Mouse (Mus musculus): ENCODE data around the gene Dnmbp. TPM values are rescaled to one million over a fixed set of nuclear protein-coding genes. Genes with fewer than 3 reads are reported as not detected.
"Not testable (repeated sequence)": the region's sequence is repeated elsewhere in the genome, so short reads cannot be mapped to it uniquely, and the experiment has no call there.

The Dnmbp gene
- polyA plus RNA-seq, 1 experiment, result 12.7 TPM

GRCm38 (mm10) chr19:43961185-43961584 lies 21.2 kb upstream of the Dnmbp start:
- H3K4me1 ChIP-seq (replicated peaks; ENCODE audit: control insufficient read depth, insufficient read depth, low read length), result peaks cover 3% of the 10 kb centered on the region; the same call in 1 of the 2 replicates
- no peaks in the 10 kb centered on the region for H3K36me3 ChIP-seq (ENCODE audit: control insufficient read depth, insufficient read depth, low read length)
- no peak overlapping the region for H3K27ac ChIP-seq (ENCODE audit: control insufficient read depth, insufficient read depth, low read length)
- 95% methylated on average over 2 of the region's 2 CpGs for WGBS
- DNase-seq, result peak; percentile 21
- H3K27me3 ChIP-seq (ENCODE audit: control insufficient read depth, insufficient read depth, low read length), result no peaks in the 10 kb centered on the region
- TF ChIP-seq CTCF (IDR thresholded peaks at IDR 0.05; ENCODE audit: borderline replicate concordance, control insufficient read depth, extremely low read depth, insufficient read depth, low read length, poor library complexity) (no peak), POLR2A (IDR thresholded peaks at IDR 0.05; ENCODE audit: control insufficient read depth, extremely low read depth, insufficient read depth, low read length, poor library complexity) (no peak)
- H3K4me3 ChIP-seq (ENCODE audit: control insufficient read depth, insufficient read depth, low read length), result no peak overlapping the region

- H3K4me3 ChIP-seq (ENCODE audit: control insufficient read depth, insufficient read depth, low read length), result no peak overlapping the region
- TF ChIP-seq CTCF (IDR thresholded peaks at IDR 0.05; ENCODE audit: borderline replicate concordance, control insufficient read depth, extremely low read depth, insufficient read depth, low read length, poor library complexity), result no peak
- no peak for TF ChIP-seq POLR2A (IDR thresholded peaks at IDR 0.05; ENCODE audit: control insufficient read depth, extremely low read depth, insufficient read depth, low read length, poor library complexity)
- no peaks in the 10 kb centered on the region for H3K4me1 ChIP-seq (replicated peaks; ENCODE audit: control insufficient read depth, insufficient read depth, low read length)
- no peaks in the 10 kb centered on the region for H3K27me3 ChIP-seq (ENCODE audit: control insufficient read depth, insufficient read depth, low read length)
- H3K36me3 ChIP-seq (ENCODE audit: control insufficient read depth, insufficient read depth, low read length), result no peaks in the 10 kb centered on the region
- no peak overlapping the region for H3K27ac ChIP-seq (ENCODE audit: control insufficient read depth, insufficient read depth, low read length)
- WGBS, result 91% methylated on average over 11 of the region's 11 CpGs
- DNase-seq, result no peak
Measured at GRCm38 (mm10) chr19:43960014-43960413, 20.0 kb upstream of the Dnmbp start.

GRCm38 (mm10) chr19:43959162-43959561 lies 19.2 kb upstream of the Dnmbp start:
- Histone ChIP-seq H3K27ac (ENCODE audit: control insufficient read depth, insufficient read depth, low read length) (no peak overlapping the region), H3K4me1 (replicated peaks; ENCODE audit: control insufficient read depth, insufficient read depth, low read length) (no peaks in the 10 kb centered on the region), H3K27me3 (ENCODE audit: control insufficient read depth, insufficient read depth, low read length) (no peaks in the 10 kb centered on the region), H3K36me3 (ENCODE audit: control insufficient read depth, insufficient read depth, low read length) (no peaks in the 10 kb centered on the region), H3K4me3 (ENCODE audit: control insufficient read depth, insufficient read depth, low read length) (no peak overlapping the region)
- no peak for TF ChIP-seq POLR2A (IDR thresholded peaks at IDR 0.05; ENCODE audit: control insufficient read depth, extremely low read depth, insufficient read depth, low read length, poor library complexity)
- peak; percentile 83; the same call in 1 of the 2 replicates for TF ChIP-seq CTCF (IDR thresholded peaks at IDR 0.05; ENCODE audit: borderline replicate concordance, control insufficient read depth, extremely low read depth, insufficient read depth, low read length, poor library complexity)
- WGBS, result 23% methylated on average over 2 of the region's 2 CpGs
- DNase-seq, result peak; percentile 55

GRCm38 (mm10) chr19:43957881-43958280 lies 17.9 kb upstream of the Dnmbp start:
- no peak for DNase-seq
- H3K36me3 ChIP-seq (ENCODE audit: control insufficient read depth, insufficient read depth, low read length), result no peaks in the 10 kb centered on the region
- TF ChIP-seq POLR2A (IDR thresholded peaks at IDR 0.05; ENCODE audit: control insufficient read depth, extremely low read depth, insufficient read depth, low read length, poor library complexity), result no peak
- no peak for TF ChIP-seq CTCF (IDR thresholded peaks at IDR 0.05; ENCODE audit: borderline replicate concordance, control insufficient read depth, extremely low read depth, insufficient read depth, low read length, poor library complexity)
- no peak overlapping the region for H3K4me3 ChIP-seq (ENCODE audit: control insufficient read depth, insufficient read depth, low read length)
- no peaks in the 10 kb centered on the region for H3K27me3 ChIP-seq (ENCODE audit: control insufficient read depth, insufficient read depth, low read length)
- WGBS, result 94% methylated on average over 4 of the region's 4 CpGs
- no peak overlapping the region for H3K27ac ChIP-seq (ENCODE audit: control insufficient read depth, insufficient read depth, low read length)
- H3K4me1 ChIP-seq (replicated peaks; ENCODE audit: control insufficient read depth, insufficient read depth, low read length), result no peaks in the 10 kb centered on the region

GRCm38 (mm10) chr19:43957402-43957801 lies 17.4 kb upstream of the Dnmbp start:
- no peaks in the 10 kb centered on the region for H3K27me3 ChIP-seq (ENCODE audit: control insufficient read depth, insufficient read depth, low read length)
- DNase-seq, result no peak
- no peaks in the 10 kb centered on the region for H3K4me1 ChIP-seq (replicated peaks; ENCODE audit: control insufficient read depth, insufficient read depth, low read length)
- no peak overlapping the region for H3K4me3 ChIP-seq (ENCODE audit: control insufficient read depth, insufficient read depth, low read length)
- no peaks in the 10 kb centered on the region for H3K36me3 ChIP-seq (ENCODE audit: control insufficient read depth, insufficient read depth, low read length)
- TF ChIP-seq CTCF (IDR thresholded peaks at IDR 0.05; ENCODE audit: borderline replicate concordance, control insufficient read depth, extremely low read depth, insufficient read depth, low read length, poor library complexity) (no peak), POLR2A (IDR thresholded peaks at IDR 0.05; ENCODE audit: control insufficient read depth, extremely low read depth, insufficient read depth, low read length, poor library complexity) (no peak)
- no peak overlapping the region for H3K27ac ChIP-seq (ENCODE audit: control insufficient read depth, insufficient read depth, low read length)
- WGBS, result 78% methylated on average over 4 of the region's 4 CpGs

GRCm38 (mm10) chr19:43955266-43955665 lies 15.3 kb upstream of the Dnmbp start:
- no peaks in the 10 kb centered on the region for H3K36me3 ChIP-seq (ENCODE audit: control insufficient read depth, insufficient read depth, low read length)
- no peak for TF ChIP-seq POLR2A (IDR thresholded peaks at IDR 0.05; ENCODE audit: control insufficient read depth, extremely low read depth, insufficient read depth, low read length, poor library complexity)
- no peak for TF ChIP-seq CTCF (IDR thresholded peaks at IDR 0.05; ENCODE audit: borderline replicate concordance, control insufficient read depth, extremely low read depth, insufficient read depth, low read length, poor library complexity)
- 60% methylated on average over 5 of the region's 5 CpGs for WGBS
- no peaks in the 10 kb centered on the region for H3K4me1 ChIP-seq (replicated peaks; ENCODE audit: control insufficient read depth, insufficient read depth, low read length)
- no peak overlapping the region for H3K4me3 ChIP-seq (ENCODE audit: control insufficient read depth, insufficient read depth, low read length)
- H3K27me3 ChIP-seq (ENCODE audit: control insufficient read depth, insufficient read depth, low read length), result no peaks in the 10 kb centered on the region
- no peak overlapping the region for H3K27ac ChIP-seq (ENCODE audit: control insufficient read depth, insufficient read depth, low read length)
- no peak for DNase-seq

- Histone ChIP-seq H3K27ac (ENCODE audit: control insufficient read depth, insufficient read depth, low read length) (no peak overlapping the region), H3K4me3 (ENCODE audit: control insufficient read depth, insufficient read depth, low read length) (no peak overlapping the region)
- 58% methylated on average over 4 of the region's 4 CpGs for WGBS
Measured at GRCm38 (mm10) chr19:43954864-43955263, 14.9 kb upstream of the Dnmbp start.

GRCm38 (mm10) chr19:43952936-43953335 lies 12.9 kb upstream of the Dnmbp start:
- H3K4me3 ChIP-seq (ENCODE audit: control insufficient read depth, insufficient read depth, low read length); H3K36me3 ChIP-seq (ENCODE audit: control insufficient read depth, insufficient read depth, low read length); DNase-seq; H3K4me1 ChIP-seq (replicated peaks; ENCODE audit: control insufficient read depth, insufficient read depth, low read length); H3K27me3 ChIP-seq (ENCODE audit: control insufficient read depth, insufficient read depth, low read length); H3K27ac ChIP-seq (ENCODE audit: control insufficient read depth, insufficient read depth, low read length): not testable (repeated sequence)
- WGBS, result 94% methylated on average over 8 of the region's 8 CpGs

More at GRCm38 (mm10) chr19:43954864-43955263, 14.9 kb upstream of the Dnmbp start:
- no peak for DNase-seq
- TF ChIP-seq CTCF (IDR thresholded peaks at IDR 0.05; ENCODE audit: borderline replicate concordance, control insufficient read depth, extremely low read depth, insufficient read depth, low read length, poor library complexity) (no peak), POLR2A (IDR thresholded peaks at IDR 0.05; ENCODE audit: control insufficient read depth, extremely low read depth, insufficient read depth, low read length, poor library complexity) (no peak)
- no peaks in the 10 kb centered on the region for H3K36me3 ChIP-seq (ENCODE audit: control insufficient read depth, insufficient read depth, low read length)
- H3K27me3 ChIP-seq (ENCODE audit: control insufficient read depth, insufficient read depth, low read length), result no peaks in the 10 kb centered on the region
- no peaks in the 10 kb centered on the region for H3K4me1 ChIP-seq (replicated peaks; ENCODE audit: control insufficient read depth, insufficient read depth, low read length)

Data from thymus, adult 2 months (tissue).